Mouse (Mus musculus): ENCODE data around the gene Ctc1. TPM values are rescaled to one million over a fixed set of nuclear protein-coding genes. Genes with fewer than 3 reads are reported as not detected.
A peak's percentile ranks its signal among the peaks of the same experiment; 100 is the strongest.

Ctc1 gene
- polyA plus RNA-seq, 2 experiments, result 15.2 to 21.9 TPM

DNA sequence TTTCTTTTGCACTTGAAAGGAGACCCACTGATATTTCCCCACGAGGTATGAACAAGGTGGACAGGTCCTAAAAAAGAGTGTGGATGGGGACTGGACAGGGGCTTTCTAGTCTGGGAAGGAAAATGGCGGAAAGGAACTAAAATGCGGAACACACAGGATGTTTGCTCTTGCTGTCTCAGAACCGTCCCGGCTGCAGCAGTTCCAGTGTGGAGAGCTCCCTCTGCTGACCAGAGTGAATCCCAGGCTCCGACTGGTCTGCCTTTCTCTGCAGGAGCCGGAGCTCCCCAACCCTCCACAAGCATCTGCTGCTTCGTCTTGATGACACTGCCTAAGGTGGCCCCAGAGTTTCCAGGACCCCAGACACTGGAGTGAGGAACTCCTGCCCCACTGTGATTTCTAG, 20.1 kb downstream of the Ctc1 start:
- H3K4me3 ChIP-seq (ENCODE audit: insufficient read depth in 1 of 2, low read depth in 2 of 2, low read length in 2 of 2), result peak overlapping the region in 1 of 2 experiments; percentile 73; a peak in 2 of 4 replicates
- H3K4me2 ChIP-seq (ENCODE audit: low read depth), result peak overlapping the region; percentile 91
- H3K27me3 ChIP-seq (ENCODE audit: control insufficient read depth, insufficient read depth, low read length), result no peaks in the 10 kb centered on the region
- no peaks in the 10 kb centered on the region for H3K9me3 ChIP-seq (ENCODE audit: control insufficient read depth, low read length)
- H3K27ac ChIP-seq, result 0 out of 2 replicates have a peak overlapping the region, but pooled peaks have one; percentile 1
- TF ChIP-seq EP300 (IDR thresholded peaks at IDR 0.05; ENCODE audit: low read depth), result no peak
- TF ChIP-seq CTCF (IDR thresholded peaks at IDR 0.05; ENCODE audit: low read depth), result peak; percentile 96
- no peak overlapping the region for H3K9ac ChIP-seq (replicated peaks)
- 3% methylated on average over 8 of the region's 8 CpGs for WGBS (ENCODE audit: insufficient replicate concordance)
- H3K36me3 ChIP-seq (replicated peaks; ENCODE audit: control insufficient read depth, insufficient read depth, low read depth), result peaks cover 9% of the 10 kb centered on the region; the same call in 1 of the 2 replicates
- ATAC-seq (ENCODE audit: insufficient read depth) (no peak), DNase-seq (ENCODE audit: low read depth in 3 of 3, low spot score in 3 of 3) (peak; percentile 79 to 82 (median 79))
- H3K4me1 ChIP-seq (replicated peaks; ENCODE audit: control insufficient read depth in 2 of 2, insufficient read depth in 2 of 2, low read length in 1 of 2), result peaks cover 7 to 23% of the 10 kb centered on the region in 2 experiments

DNA sequence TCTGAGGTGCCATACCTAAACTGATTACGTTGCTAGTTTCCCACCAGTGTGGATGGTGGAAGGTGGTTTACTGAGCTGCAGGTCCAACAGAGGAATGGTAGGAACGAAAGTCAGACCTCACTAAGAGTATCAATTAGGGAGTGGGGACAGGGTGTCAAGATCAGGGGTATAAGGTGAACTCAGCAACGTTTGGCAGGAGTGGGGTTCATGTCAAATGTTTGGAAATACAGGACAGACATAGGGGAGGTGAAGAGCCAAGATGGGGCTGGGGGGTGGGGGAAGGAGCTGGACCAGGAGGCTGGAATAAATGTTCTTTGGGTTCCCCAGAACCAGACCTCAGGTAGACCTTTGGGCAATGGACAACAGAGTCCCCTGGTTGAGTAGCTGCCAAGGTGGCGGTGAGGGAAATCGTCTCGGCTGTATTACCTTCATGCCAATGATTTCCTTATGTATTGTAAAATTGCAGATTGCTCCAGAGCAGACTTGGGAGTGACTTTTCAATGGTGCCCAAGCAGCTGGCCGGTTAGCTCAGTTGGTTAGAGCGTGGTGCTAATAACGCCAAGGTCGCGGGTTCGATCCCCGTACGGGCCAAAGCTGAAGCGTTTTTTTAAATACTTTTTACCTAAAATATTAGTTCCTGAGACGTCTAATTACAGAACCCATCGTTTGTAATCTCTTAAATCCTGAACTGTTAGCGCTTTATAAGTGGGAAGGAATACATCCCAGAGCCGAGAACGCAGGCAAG, 20.9 kb downstream of the Ctc1 start:
- TF ChIP-seq EP300 (IDR thresholded peaks at IDR 0.05; ENCODE audit: low read depth) (no peak), CTCF (IDR thresholded peaks at IDR 0.05; ENCODE audit: low read depth) (no peak)
- Histone ChIP-seq H3K9ac (replicated peaks) (peak overlapping the region; percentile 73), H3K4me1 (replicated peaks; ENCODE audit: control insufficient read depth in 2 of 2, insufficient read depth in 2 of 2, low read length in 1 of 2) (peaks cover 7 to 23% of the 10 kb centered on the region in 2 experiments), H3K4me2 (ENCODE audit: low read depth) (peak overlapping the region; percentile 91), H3K36me3 (replicated peaks; ENCODE audit: control insufficient read depth, insufficient read depth, low read depth) (peaks cover 9% of the 10 kb centered on the region; the same call in 1 of the 2 replicates), H3K4me3 (ENCODE audit: insufficient read depth in 1 of 2, low read depth in 2 of 2, low read length in 2 of 2) (peak overlapping the region; percentile 73 to 100), H3K27me3 (ENCODE audit: control insufficient read depth, insufficient read depth, low read length) (no peaks in the 10 kb centered on the region), H3K27ac (peak overlapping the region; percentile 51), H3K9me3 (ENCODE audit: control insufficient read depth, low read length) (no peaks in the 10 kb centered on the region)
- 9% methylated on average over 20 of the region's 20 CpGs for WGBS (ENCODE audit: insufficient replicate concordance)
- DNase-seq (ENCODE audit: low read depth in 3 of 3, low spot score in 3 of 3) (peak; percentile 75 to 80 (median 75)), ATAC-seq (ENCODE audit: insufficient read depth) (peak; percentile 33)

DNA sequence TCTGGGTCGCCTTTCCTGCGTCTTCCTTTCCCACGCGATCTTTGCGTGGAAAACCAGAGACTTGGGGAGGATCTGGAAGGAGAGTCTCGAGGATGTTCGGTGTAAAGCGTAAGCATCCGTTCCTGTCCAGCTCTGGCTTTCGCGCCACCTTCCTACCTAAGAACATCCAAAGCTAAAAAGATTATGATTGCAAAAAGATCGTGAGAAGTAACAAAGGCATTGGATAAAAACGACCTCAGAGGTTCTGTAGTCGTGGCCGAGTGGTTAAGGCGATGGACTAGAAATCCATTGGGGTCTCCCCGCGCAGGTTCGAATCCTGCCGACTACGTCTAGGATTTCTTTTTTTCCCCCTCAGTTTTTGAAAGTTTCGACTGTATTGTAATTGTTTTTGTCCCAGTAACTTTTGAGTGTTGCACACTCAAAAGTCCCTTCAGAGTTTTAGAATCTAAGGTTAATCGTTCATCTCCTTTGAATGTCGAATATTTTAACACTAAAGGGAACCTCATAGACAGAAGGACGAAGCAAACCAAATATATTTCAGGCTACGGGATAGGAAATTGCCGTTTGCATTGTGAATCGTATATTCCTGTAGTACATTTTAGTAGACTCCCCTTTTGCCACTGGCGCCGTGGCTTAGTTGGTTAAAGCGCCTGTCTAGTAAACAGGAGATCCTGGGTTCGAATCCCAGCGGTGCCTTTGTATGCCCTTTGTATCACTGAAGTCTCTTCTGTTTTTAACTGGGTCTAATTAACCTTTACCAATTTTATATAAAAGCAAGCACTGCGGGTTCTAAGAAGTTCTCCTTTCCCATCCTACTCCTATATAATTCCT, 21.7 kb downstream of the Ctc1 start:
- WGBS (ENCODE audit: insufficient replicate concordance), result under 1% methylated on average over 34 of the region's 34 CpGs
- Histone ChIP-seq H3K36me3 (replicated peaks; ENCODE audit: control insufficient read depth, insufficient read depth, low read depth) (peaks cover 9% of the 10 kb centered on the region; the same call in 1 of the 2 replicates), H3K4me1 (replicated peaks; ENCODE audit: control insufficient read depth in 2 of 2, insufficient read depth in 2 of 2, low read length in 1 of 2) (peaks cover 7 to 23% of the 10 kb centered on the region in 2 experiments), H3K4me3 (ENCODE audit: insufficient read depth in 1 of 2, low read depth in 2 of 2, low read length in 2 of 2) (peak overlapping the region; percentile 73 to 100), H3K4me2 (ENCODE audit: low read depth) (peak overlapping the region; percentile 91), H3K9me3 (ENCODE audit: control insufficient read depth, low read length) (no peaks in the 10 kb centered on the region), H3K27ac (peak overlapping the region; percentile 51), H3K9ac (replicated peaks) (peak overlapping the region; percentile 73), H3K27me3 (ENCODE audit: control insufficient read depth, insufficient read depth, low read length) (no peaks in the 10 kb centered on the region)
- DNase-seq (ENCODE audit: low read depth in 3 of 3, low spot score in 3 of 3) (peak; percentile 74 to 82 (median 79)), ATAC-seq (ENCODE audit: insufficient read depth) (peak; percentile 55)
- no peak for TF ChIP-seq CTCF (IDR thresholded peaks at IDR 0.05; ENCODE audit: low read depth)

DNA sequence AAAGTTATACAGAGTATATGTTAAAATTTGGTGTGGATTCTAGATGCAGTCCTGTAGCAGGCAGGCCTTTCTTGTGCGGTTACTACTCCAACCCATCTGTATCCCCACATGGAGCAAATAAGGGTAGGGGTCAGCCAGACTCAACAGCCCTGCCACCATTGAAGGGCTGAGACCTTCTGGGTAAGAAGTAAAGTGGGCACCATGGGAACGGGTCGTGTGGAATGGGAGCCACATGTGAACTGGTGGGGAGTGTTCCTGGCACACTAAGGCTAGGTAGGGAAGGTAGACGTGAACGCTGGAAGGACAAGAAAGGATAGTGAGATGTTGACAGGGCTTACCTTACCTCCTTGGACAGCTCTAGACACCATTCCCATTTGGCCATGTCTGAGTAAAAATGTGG, 22.5 kb downstream of the Ctc1 start:
- H3K9ac ChIP-seq (replicated peaks), result no peak overlapping the region
- no peak for TF ChIP-seq CTCF (IDR thresholded peaks at IDR 0.05; ENCODE audit: low read depth)
- no peak for TF ChIP-seq EP300 (IDR thresholded peaks at IDR 0.05; ENCODE audit: low read depth)
- H3K36me3 ChIP-seq (replicated peaks; ENCODE audit: control insufficient read depth, insufficient read depth, low read depth), result peaks cover 7% of the 10 kb centered on the region; the same call in 1 of the 2 replicates
- peaks cover 7 to 23% of the 10 kb centered on the region in 2 experiments for H3K4me1 ChIP-seq (replicated peaks; ENCODE audit: control insufficient read depth in 2 of 2, insufficient read depth in 2 of 2, low read length in 1 of 2)
- no peaks in the 10 kb centered on the region for H3K27me3 ChIP-seq (ENCODE audit: control insufficient read depth, insufficient read depth, low read length)
- ATAC-seq (ENCODE audit: insufficient read depth) (no peak), DNase-seq (ENCODE audit: low read depth in 3 of 3, low spot score in 3 of 3) (no peak)
- H3K9me3 ChIP-seq (ENCODE audit: control insufficient read depth, low read length), result no peaks in the 10 kb centered on the region
- H3K4me2 ChIP-seq (ENCODE audit: low read depth), result peak overlapping the region; percentile 99
- WGBS (ENCODE audit: insufficient replicate concordance), result 73% methylated on average over 5 of the region's 5 CpGs
- no peak overlapping the region for H3K4me3 ChIP-seq (ENCODE audit: insufficient read depth in 1 of 2, low read depth in 2 of 2, low read length in 2 of 2)
- H3K27ac ChIP-seq, result no peak overlapping the region
